Mouse (Mus musculus) embryonic fibroblast, embryonic 13.5 days (primary cell): ENCODE data around the gene Dhodh. TPM values are rescaled to one million over a fixed set of nuclear protein-coding genes. Genes with fewer than 3 reads are reported as not detected.
A peak's percentile ranks its signal among the peaks of the same experiment; 100 is the strongest.

Experiments used
- H3K27ac ChIP-seq: 2 replicates; pipeline ENCODE4 v1.5.1; 2012; ENCODE audit warnings: low read length, control low read depth, inconsistent platforms; ENCODE audit not compliant: insufficient read depth
- H3K4me1 ChIP-seq: 2 replicates; pipeline ENCODE4 v1.6.1; 2011; ENCODE audit warnings: low read length; ENCODE audit not compliant: control insufficient read depth, insufficient read depth
- H3K4me3 ChIP-seq: 2 replicates; pipeline ENCODE4 v1.5.1; 2011; ENCODE audit warnings: mild to moderate bottlenecking, control low read depth, low read length; ENCODE audit not compliant: insufficient read depth
- CTCF ChIP-seq: IDR thresholded peaks from 2 replicates; pipeline ENCODE4 v1.5.1; 2011; ENCODE audit warnings: mild to moderate bottlenecking, control low read depth, low read length, moderate library complexity, borderline replicate concordance; ENCODE audit not compliant: insufficient read depth
- POLR2A ChIP-seq: IDR thresholded peaks from 2 replicates; pipeline ENCODE4 v1.6.1; 2011; ENCODE audit warnings: low read depth, mild to moderate bottlenecking, control low read depth, low read length, moderate library complexity
- polyA plus RNA-seq: library from polyadenylated mRNA; stranded (reverse); fragments of >200 nt; gene quantifications from 2 replicates; pipeline ENCODE4 v1.2.4, GENCODE M21; 2011; ENCODE audit warnings: low read depth; ENCODE audit not compliant: missing spikeins, insufficient read length

Gene Dhodh
- polyA plus RNA-seq, 1 experiment = 10.6 TPM

DNA sequence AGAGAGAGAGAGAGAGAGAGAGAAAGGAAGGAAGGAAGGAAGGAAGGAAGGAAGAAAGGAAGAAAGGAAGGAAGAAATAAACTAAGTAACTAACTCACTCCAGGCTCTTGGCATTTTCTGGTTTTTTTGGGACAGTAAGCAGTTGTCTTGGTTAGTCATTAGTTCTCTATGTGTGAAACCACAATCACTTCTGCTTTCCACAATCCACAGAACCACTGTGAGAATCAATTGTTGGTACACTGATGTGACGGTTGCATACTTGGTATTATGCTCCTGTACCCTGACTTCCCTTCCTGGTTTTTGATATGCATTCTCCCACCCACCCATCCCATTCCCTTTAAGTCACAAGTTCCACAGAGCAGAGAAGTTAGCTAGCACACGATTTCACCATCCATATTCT is 44.6 kb downstream of the Dhodh start:
- H3K27ac ChIP-seq = no peak overlapping the region
- TF ChIP-seq CTCF (no peak), POLR2A (no peak)
- H3K4me1 ChIP-seq = peaks cover 3% of the 10 kb centered on the region; the same call in 1 of the 2 replicates
- no peak overlapping the region for H3K4me3 ChIP-seq

DNA sequence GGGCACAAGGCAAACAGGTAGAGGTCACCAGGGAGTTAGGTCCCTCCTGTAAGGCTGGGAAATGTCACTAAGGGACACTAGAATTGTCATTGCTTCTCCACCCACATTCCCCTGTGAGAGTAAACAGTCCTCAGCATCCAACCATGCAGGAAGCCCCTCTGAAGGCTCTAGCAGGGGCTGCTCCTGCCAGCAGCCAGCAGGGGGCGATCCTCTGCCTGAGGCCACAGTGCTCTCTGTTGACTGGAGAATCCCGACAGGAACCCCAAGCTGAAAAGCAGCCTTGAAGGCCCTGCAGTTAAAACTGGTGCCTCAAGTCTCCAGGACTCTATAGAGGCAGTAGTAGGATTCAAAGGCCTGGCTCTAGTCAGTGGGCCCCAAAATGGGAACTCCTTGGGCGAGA is 56.8 kb downstream of the Dhodh start:
- H3K4me3 ChIP-seq = no peak overlapping the region
- H3K4me1 ChIP-seq = no peaks in the 10 kb centered on the region
- no peak overlapping the region for H3K27ac ChIP-seq
- peak; percentile 52; the same call in 1 of the 2 replicates for TF ChIP-seq CTCF
- TF ChIP-seq POLR2A = no peak

DNA sequence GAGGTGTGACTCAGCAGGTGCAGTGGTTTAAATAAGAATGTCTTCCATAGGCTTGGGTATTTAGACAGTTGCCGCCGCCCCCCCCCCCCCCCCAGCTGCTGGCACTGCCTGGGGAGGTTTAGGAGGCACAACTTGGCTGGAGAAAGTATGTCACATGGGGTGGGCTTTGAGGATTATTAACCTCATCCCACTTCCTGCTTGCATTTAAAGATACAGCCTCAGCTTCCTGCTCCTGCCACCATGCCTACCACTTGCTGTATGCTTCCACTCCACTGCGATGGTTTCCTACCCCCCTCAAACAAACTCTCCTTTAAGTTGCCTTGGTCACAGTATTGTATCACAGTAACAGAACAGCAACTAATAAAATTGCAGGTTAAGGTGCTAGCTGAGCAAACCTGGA is 64.4 kb downstream of the Dhodh start:
- TF ChIP-seq POLR2A = no peak
- TF ChIP-seq CTCF = no peak
- no peak overlapping the region for H3K27ac ChIP-seq
- H3K4me1 ChIP-seq = no peaks in the 10 kb centered on the region
- no peak overlapping the region for H3K4me3 ChIP-seq

DNA sequence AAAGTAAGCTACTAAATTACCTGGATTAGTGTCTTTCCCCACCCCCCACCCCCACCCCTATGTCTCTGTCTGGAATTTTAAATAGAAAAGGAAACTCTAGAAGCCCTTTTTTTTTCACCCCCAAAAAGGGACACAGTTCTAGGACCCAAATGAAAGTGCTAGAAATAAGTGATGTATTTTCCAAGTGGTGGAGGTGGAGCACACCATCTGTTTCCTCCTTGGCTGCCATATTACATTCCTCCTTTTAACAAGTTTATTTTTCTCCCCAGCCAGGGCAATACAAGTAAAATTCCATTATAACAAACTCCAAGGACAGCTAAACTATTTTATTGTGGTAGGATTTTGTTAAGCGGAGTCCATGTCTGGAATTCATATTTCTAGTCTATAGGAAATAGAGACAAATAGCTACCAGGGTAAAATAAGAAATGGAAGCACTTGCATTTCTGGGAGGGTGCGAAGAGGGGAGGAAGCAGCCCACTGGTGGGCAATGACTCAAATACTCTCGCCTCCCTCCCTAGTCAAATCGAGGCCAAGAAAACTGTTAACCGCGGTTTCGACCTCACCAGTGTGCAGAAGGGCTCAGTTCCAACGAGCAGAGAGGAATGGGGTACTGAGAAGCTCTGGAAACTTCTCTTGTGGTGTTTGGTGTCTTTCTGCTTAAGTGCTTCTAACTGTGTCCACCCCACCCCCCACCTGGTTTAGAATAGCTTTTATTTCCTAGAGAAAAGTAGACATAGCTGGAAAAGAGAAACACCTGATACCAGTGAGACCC is 65.5 kb downstream of the Dhodh start:
- TF ChIP-seq POLR2A (no peak), CTCF (no peak)
- H3K4me3 ChIP-seq = no peak overlapping the region
- H3K27ac ChIP-seq = 0 out of 2 replicates have a peak overlapping the region, but pooled peaks have one; percentile 32
- no peaks in the 10 kb centered on the region for H3K4me1 ChIP-seq

DNA sequence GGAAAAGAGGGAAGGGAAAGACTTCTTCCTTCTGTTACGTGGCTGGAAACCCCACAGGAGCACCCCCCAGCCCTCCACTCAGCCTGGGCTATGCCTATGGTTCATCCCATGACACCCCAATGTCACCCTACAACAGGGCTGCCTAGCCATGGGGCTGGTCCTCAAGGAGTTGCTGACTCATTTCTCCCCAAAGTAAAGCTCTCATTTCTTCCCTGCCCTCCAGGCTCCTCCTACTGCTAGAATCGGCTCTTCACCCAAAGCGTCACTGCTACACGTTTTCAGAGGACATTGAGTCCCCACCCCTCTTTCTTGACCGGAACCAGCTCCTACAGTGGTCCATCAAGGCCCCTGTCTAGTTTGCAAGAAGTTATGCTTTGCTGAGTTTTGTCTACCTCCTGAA is 66.3 kb downstream of the Dhodh start:
- H3K4me1 ChIP-seq = no peaks in the 10 kb centered on the region
- no peak for TF ChIP-seq POLR2A
- no peak for TF ChIP-seq CTCF
- H3K4me3 ChIP-seq = no peak overlapping the region
- no peak overlapping the region for H3K27ac ChIP-seq

Other genes starting within 250 kb of the Dhodh start
- gene Pmfbp1, start 114.6 kb downstream of the Dhodh start, polyA plus RNA-seq = not detected in 2 replicates
- gene Dhx38, start 42.8 kb downstream of the Dhodh start, polyA plus RNA-seq = 23.0 and 23.3 TPM in 2 replicates
- 8.2 and 13.1 TPM in 2 replicates for gene Txnl4b, start 42.8 kb downstream of the Dhodh start, polyA plus RNA-seq
- 0.39 TPM in 1 of 2 replicates, not detected in the other for gene Hp, start 29.5 kb downstream of the Dhodh start, polyA plus RNA-seq
- not detected in 2 replicates for gene Pkd1l3, start 5.8 kb upstream of the Dhodh start, polyA plus RNA-seq
- 72.9 and 74.4 TPM in 2 replicates for gene Ist1, start 84.6 kb upstream of the Dhodh start, polyA plus RNA-seq
- gene Zfp821, start 96.9 kb upstream of the Dhodh start, polyA plus RNA-seq = 10.9 and 14.6 TPM in 2 replicates
- 25.3 and 32.0 TPM in 2 replicates for gene Atxn1l, start 129.1 kb upstream of the Dhodh start, polyA plus RNA-seq
- 71.7 and 77.2 TPM in 2 replicates for gene Ap1g1, start 169.9 kb upstream of the Dhodh start, polyA plus RNA-seq